Mouse (Mus musculus) liver, adult 10 weeks (tissue): ENCODE results near the gene A530084C06Rik. TPM values are rescaled to one million over a fixed set of nuclear protein-coding genes. Genes with fewer than 3 reads are reported as not detected.

ENCODE experiments used
- polyA plus RNA-seq: library from polyadenylated mRNA; stranded (reverse); fragments of 350-450 nt; fragmentation: Illumina TruSeq; extraction: RNeasy Lipid Tissue Mini Kit (QIAGEN cat#74804); gene quantifications from one replicate; pipeline ENCODE4 v1.2.3, GENCODE M21; 2014; ENCODE audit warnings: low read depth, low replicate concordance

The A530084C06Rik gene
- 0.16 TPM for polyA plus RNA-seq

GRCm38 (mm10) chr13:31558521-31559418 lies at the start of gene A530084C06Rik:
A530084C06Rik (minus strand) TSS chr13:31559333.

GRCm38 (mm10) chr13:31555834-31556233 lies 3.3 kb downstream of the A530084C06Rik start, which contains the start of gene Foxq1:
Foxq1 (plus strand) TSS chr13:31556134.

Other genes with a start within 250 kb of the A530084C06Rik start
- gene Foxq1, start 3.2 kb downstream of the A530084C06Rik start, polyA plus RNA-seq = 13.5 TPM
- gene Foxf2, start 66.5 kb upstream of the A530084C06Rik start, polyA plus RNA-seq = not detected
- 0.08 TPM for gene Foxc1, start 247.3 kb upstream of the A530084C06Rik start, polyA plus RNA-seq